Mouse (Mus musculus): ENCODE data around the gene Rbm3. TPM values are rescaled to one million over a fixed set of nuclear protein-coding genes. Genes with fewer than 3 reads are reported as not detected.
"Not testable (repeated sequence)": the region's sequence is repeated elsewhere in the genome, so short reads cannot be mapped to it uniquely, and the experiment has no call there.

The Rbm3 gene
- total RNA-seq, 2 experiments from 2014 or later, result 268 to 306 TPM

- intact Hi-C loops (cut with DNase I), result no loop called here
- no peak for DNase-seq (ENCODE audit: extremely low spot score in 1 of 2, low spot score in 2 of 2)
Observed at GRCm38 (mm10) chrX:8135886-8136285, 9.8 kb downstream of the Rbm3 start.

GRCm38 (mm10) chrX:8132017-8132976 lies 13.4 kb downstream of the Rbm3 start, which contains the start of gene Wdr13:
Wdr13 (minus strand) TSS chrX:8132892.
- DNase-seq (ENCODE audit: extremely low spot score in 1 of 2, low spot score in 2 of 2), result peak; percentile 84 to 93
- intact Hi-C loops (cut with DNase I), result no loop called here

- peak in 1 of 2 experiments; percentile 29 for DNase-seq (ENCODE audit: extremely low spot score in 1 of 2, low spot score in 2 of 2)
- intact Hi-C loops (cut with DNase I), result no loop called here
Observed at GRCm38 (mm10) chrX:8131393-8131792, 14.3 kb downstream of the Rbm3 start.

- DNase-seq (ENCODE audit: extremely low spot score in 1 of 2, low spot score in 2 of 2), result peak in 1 of 2 experiments; percentile 19
- intact Hi-C loops (cut with DNase I), result no loop called here
Observed at GRCm38 (mm10) chrX:8125235-8125634, 20.4 kb downstream of the Rbm3 start.

- no peak for DNase-seq (ENCODE audit: extremely low spot score in 1 of 2, low spot score in 2 of 2)
- intact Hi-C loops (cut with DNase I), result no loop called here
Observed at GRCm38 (mm10) chrX:8123821-8124470, 21.7 kb downstream of the Rbm3 start.

- intact Hi-C loops (cut with DNase I), result no loop called here
Observed at GRCm38 (mm10) chrX:8117264-8117663, 28.4 kb downstream of the Rbm3 start.

GRCm38 (mm10) chrX:8115275-8115674 lies 30.4 kb downstream of the Rbm3 start:
- DNase-seq (ENCODE audit: extremely low spot score in 1 of 2, low spot score in 2 of 2), result no peak
- intact Hi-C loops (cut with DNase I), result no loop called here

More at GRCm38 (mm10) chrX:8117264-8117663, 28.4 kb downstream of the Rbm3 start:
- DNase-seq (ENCODE audit: extremely low spot score in 1 of 2, low spot score in 2 of 2), result no peak

- no peak for DNase-seq (ENCODE audit: extremely low spot score in 1 of 2, low spot score in 2 of 2)
- intact Hi-C loops (cut with DNase I), result no loop called here
Observed at GRCm38 (mm10) chrX:8105019-8105418, 40.7 kb downstream of the Rbm3 start.

- intact Hi-C loops (cut with DNase I), result no loop called here
- DNase-seq (ENCODE audit: extremely low spot score in 1 of 2, low spot score in 2 of 2), result no peak
Observed at GRCm38 (mm10) chrX:8102213-8102668, 43.4 kb downstream of the Rbm3 start.

- peak; percentile 71 to 83 for DNase-seq (ENCODE audit: extremely low spot score in 1 of 2, low spot score in 2 of 2)
- intact Hi-C loops (cut with DNase I), result no loop called here
Observed at GRCm38 (mm10) chrX:8101017-8101416, 44.7 kb downstream of the Rbm3 start.

- DNase-seq (ENCODE audit: extremely low spot score in 1 of 2, low spot score in 2 of 2), result no peak
- intact Hi-C loops (cut with DNase I), result no loop called here
Observed at GRCm38 (mm10) chrX:8099435-8099834, 46.2 kb downstream of the Rbm3 start.

GRCm38 (mm10) chrX:8096787-8097242 lies 48.9 kb downstream of the Rbm3 start:
- DNase-seq (ENCODE audit: extremely low spot score in 1 of 2, low spot score in 2 of 2), result peak; percentile 96 to 97
- intact Hi-C loops (cut with DNase I), result no loop called here

- peak; percentile 78 to 81 for DNase-seq (ENCODE audit: extremely low spot score in 1 of 2, low spot score in 2 of 2)
- intact Hi-C loops (cut with DNase I), result not testable (repeated sequence)
Observed at GRCm38 (mm10) chrX:8096068-8096786, 49.5 kb downstream of the Rbm3 start.

- no peak for DNase-seq (ENCODE audit: extremely low spot score in 1 of 2, low spot score in 2 of 2)
- intact Hi-C loops (cut with DNase I), result no loop called here
Observed at GRCm38 (mm10) chrX:8095546-8095945, 50.1 kb downstream of the Rbm3 start.

GRCm38 (mm10) chrX:8090954-8091347 lies 54.7 kb downstream of the Rbm3 start:
- DNase-seq (ENCODE audit: extremely low spot score in 1 of 2, low spot score in 2 of 2); intact Hi-C loops (cut with DNase I): not testable (repeated sequence)

GRCm38 (mm10) chrX:8090346-8090953 lies 55.2 kb downstream of the Rbm3 start, which contains the start of gene Was:
Was (minus strand) TSS chrX:8090498.
- intact Hi-C loops (cut with DNase I), result no loop called here
- DNase-seq (ENCODE audit: extremely low spot score in 1 of 2, low spot score in 2 of 2), result no peak

GRCm38 (mm10) chrX:8089746-8090145 lies 55.9 kb downstream of the Rbm3 start:
- DNase-seq (ENCODE audit: extremely low spot score in 1 of 2, low spot score in 2 of 2), result no peak
- intact Hi-C loops (cut with DNase I), result no loop called here

Data from left cerebral cortex, postnatal 10 days (tissue).